Mouse (Mus musculus) Patski (cell line): ENCODE measurements around the gene E4f1. TPM values are rescaled to one million over a fixed set of nuclear protein-coding genes. Genes with fewer than 3 reads are reported as not detected.

Source experiments
- ATAC-seq: fragments of 100-300 bp; one replicate; pipeline ENCODE4 v1.8.0; 2021
- CTCF ChIA-PET: fragments of 350-600 bp; sonication (Branson Sonifier 250); formaldehyde crosslinking; loops from one replicate; lab custom pipeline; 2022; ENCODE audit warnings: inconsistent platforms; lab: Charles Lee
- POLR2A ChIA-PET: fragments of 350-600 bp; sonication (Branson Sonifier 250); formaldehyde crosslinking; loops from one replicate; lab custom pipeline; 2022; ENCODE audit warnings: antibody characterized with exemption, inconsistent platforms; lab: Charles Lee
- DNase-seq: peaks from one replicate; pipeline ENCODE4 v3.0.0-alpha.2; 2011; ENCODE audit warnings: low read depth, low spot score
- H3K27me3 ChIP-seq: fragments of 371-371 bp; one replicate; pipeline ENCODE4 v1.5.1; 2021
- CTCF ChIP-seq: fragments of 100-300 bp; IDR thresholded peaks from one replicate; pipeline ENCODE4 v1.5.1; 2021
- in situ Hi-C: fragments of 300-500 bp; cut with MboI; formaldehyde crosslinking; loops from 3 replicates; pipeline ENCODE4 v1.11.1; 2018; ENCODE audit warnings: low pct_unique_long_range_greater_than_20kb, mixed read lengths
- polyA plus RNA-seq: library from polyadenylated mRNA; unstranded; gene quantifications from one replicate; pipeline ENCODE4 v1.2.3, GENCODE M21; 2021

Gene E4f1
- polyA plus RNA-seq, 1 experiment from 2014 or later = 36.9 TPM

- H3K27me3 ChIP-seq = no peaks in the 10 kb centered on the region
- in situ Hi-C loops = no loop called here
- no peak for TF ChIP-seq CTCF
- no peak for DNase-seq
- ChIA-PET POLR2A (no interaction called here), CTCF (interaction anchor here (1.5 kb wide), 1 partner anchor 10 kb away, joined by 4 read pairs; no protein-coding TSS in a partner anchor)
- no peak for ATAC-seq
Observed at GRCm38 (mm10) chr17:24502208-24502607, 32.1 kb upstream of the E4f1 start.

- ChIA-PET POLR2A (interaction anchor here (0.9 kb wide), 1 partner anchor 8 kb away, joined by 3 read pairs; no protein-coding TSS in a partner anchor), CTCF (interaction anchor here (1.9 to 2.8 kb wide), 3 partner anchors 11 to 43 kb away, joined by 5 to 13 read pairs (median 8); partner anchors contain the start of gene Mlst8)
- H3K27me3 ChIP-seq = no peaks in the 10 kb centered on the region
- no peak for TF ChIP-seq CTCF
- DNase-seq (no peak), ATAC-seq (no peak)
- in situ Hi-C loops = no loop called here
Observed at GRCm38 (mm10) chr17:24496026-24496425, 25.9 kb upstream of the E4f1 start.

- POLR2A ChIA-PET = interaction anchor here (0.9 kb wide), 1 partner anchor 9 kb away, joined by 3 read pairs; no protein-coding TSS in a partner anchor
- in situ Hi-C loops = no loop called here
- no peak for TF ChIP-seq CTCF
- ATAC-seq (no peak), DNase-seq (no peak)
- CTCF ChIA-PET = interaction anchor here (1.0 to 2.8 kb wide), 6 partner anchors 12 to 52 kb away, joined by 3 to 13 read pairs (median 6); partner anchors contain the start of genes Mlst8 and Traf7
- no peaks in the 10 kb centered on the region for H3K27me3 ChIP-seq
Observed at GRCm38 (mm10) chr17:24495443-24495842, 25.3 kb upstream of the E4f1 start.

GRCm38 (mm10) chr17:24494627-24495335 lies 24.7 kb upstream of the E4f1 start:
- ChIA-PET POLR2A (no interaction called here), CTCF (interaction anchor here (0.9 to 2.8 kb wide), 9 partner anchors 9 to 138 kb away, joined by 3 to 13 read pairs (median 5); partner anchors contain the start of genes Mlst8, Nthl1, Traf7 and Tsc2)
- ATAC-seq (no peak), DNase-seq (no peak)
- in situ Hi-C loops = no loop called here
- H3K27me3 ChIP-seq = peaks cover 1% of the 10 kb centered on the region
- TF ChIP-seq CTCF = no peak

GRCm38 (mm10) chr17:24490399-24490798 lies 20.3 kb upstream of the E4f1 start:
- DNase-seq (no peak), ATAC-seq (no peak)
- in situ Hi-C loops = no loop called here
- no peak for TF ChIP-seq CTCF
- ChIA-PET CTCF (interaction anchor here (1.9 kb wide), 1 partner anchor 10 kb away, joined by 11 read pairs; the partner anchor contains the start of gene Mlst8), POLR2A (no interaction called here)
- H3K27me3 ChIP-seq = peaks cover 22% of the 10 kb centered on the region

GRCm38 (mm10) chr17:24489265-24490030 lies 19.3 kb upstream of the E4f1 start:
- TF ChIP-seq CTCF = no peak
- peaks cover 22% of the 10 kb centered on the region for H3K27me3 ChIP-seq
- POLR2A ChIA-PET = no interaction called here
- ATAC-seq (no peak), DNase-seq (no peak)
- CTCF ChIA-PET = interaction anchor here (1.9 kb wide), 1 partner anchor 10 kb away, joined by 11 read pairs; the partner anchor contains the start of gene Mlst8
- in situ Hi-C loops = no loop called here

GRCm38 (mm10) chr17:24488662-24489264 lies 18.6 kb upstream of the E4f1 start:
- H3K27me3 ChIP-seq = peaks cover 22% of the 10 kb centered on the region
- ChIA-PET CTCF (interaction anchor here (1.9 kb wide), 1 partner anchor 9 kb away, joined by 11 read pairs; the partner anchor contains the start of gene Mlst8), POLR2A (no interaction called here)
- ATAC-seq (no peak), DNase-seq (no peak)
- no peak for TF ChIP-seq CTCF
- in situ Hi-C loops = no loop called here

GRCm38 (mm10) chr17:24488186-24488661 lies 18.1 kb upstream of the E4f1 start, which contains the start of gene Caskin1:
Gene Caskin1 (plus strand): TSS chr17:24488601.
- DNase-seq (no peak), ATAC-seq (no peak)
- H3K27me3 ChIP-seq = peaks cover 22% of the 10 kb centered on the region
- TF ChIP-seq CTCF = no peak
- CTCF ChIA-PET = no interaction called here
- POLR2A ChIA-PET = no interaction called here
- in situ Hi-C loops = no loop called here

- ATAC-seq (no peak), DNase-seq (no peak)
- in situ Hi-C loops = no loop called here
- POLR2A ChIA-PET = no interaction called here
- peaks cover 22% of the 10 kb centered on the region for H3K27me3 ChIP-seq
- no peak for TF ChIP-seq CTCF
- CTCF ChIA-PET = interaction anchor here (1.4 to 1.6 kb wide), 2 partner anchors 9 to 13 kb away, joined by 3 to 4 read pairs; no protein-coding TSS in a partner anchor
Observed at GRCm38 (mm10) chr17:24485090-24485860, 15.2 kb upstream of the E4f1 start.
